Mouse (Mus musculus) right cerebral cortex, adult 18-20 months (tissue): ENCODE results near the gene Leng9.

ENCODE experiments used
- DNase-seq: peaks from one replicate; pipeline ENCODE4 v3.0.0; 2022; ENCODE audit warnings: mixed read lengths

Gene Leng9

GRCm38 (mm10) chr7:4122783-4123182 lies 27.4 kb downstream of the Leng9 start:
- DNase-seq, result no peak

GRCm38 (mm10) chr7:4122076-4122768 lies 28.0 kb downstream of the Leng9 start:
- no peak for DNase-seq

GRCm38 (mm10) chr7:4119976-4120921 lies 29.9 kb downstream of the Leng9 start:
- DNase-seq, result peak; percentile 79

- DNase-seq, result peak; percentile 81
These were observed 30.8 kb downstream of the Leng9 start, which contains the start of gene Ttyh1 for GRCm38 (mm10) chr7:4119344-4119902. Gene Ttyh1 (plus strand): TSS chr7:4119408.

- peak; percentile 66 for DNase-seq
These were observed 32.9 kb downstream of the Leng9 start for GRCm38 (mm10) chr7:4117050-4117814.

- DNase-seq, result peak; percentile 56
These were observed 38.4 kb downstream of the Leng9 start for GRCm38 (mm10) chr7:4111766-4112165.

GRCm38 (mm10) chr7:4103411-4103810 lies 46.8 kb downstream of the Leng9 start:
- no peak for DNase-seq

GRCm38 (mm10) chr7:4101144-4101543 lies 49.0 kb downstream of the Leng9 start:
- no peak for DNase-seq

- DNase-seq, result no peak
These were observed 51.3 kb downstream of the Leng9 start for GRCm38 (mm10) chr7:4098832-4099231.

GRCm38 (mm10) chr7:4098301-4098700 lies 51.9 kb downstream of the Leng9 start:
- no peak for DNase-seq
